Mouse (Mus musculus) forebrain, embryonic 15.5 days (tissue): ENCODE data around the gene Ociad1. TPM values are rescaled to one million over a fixed set of nuclear protein-coding genes. Genes with fewer than 3 reads are reported as not detected.
A peak's percentile ranks its signal among the peaks of the same experiment; 100 is the strongest.

Experiments used
- ATAC-seq: fragments of 200-750 bp; cut with Nextera tagmentation; replicated peaks from 2 replicates; pipeline ENCODE4 v1.8.0; 2017; ENCODE audit warnings: mild to moderate bottlenecking, moderate TSS enrichment, moderate library complexity
- H3K27ac ChIP-seq: fragments of 300-500 bp; sonication (generic); replicated peaks from 2 replicates; pipeline ENCODE4 v1.5.1; 2015; ENCODE audit warnings: mild to moderate bottlenecking, inconsistent platforms
- H3K27me3 ChIP-seq: fragments of 300-500 bp; sonication (generic); 2 replicates; pipeline ENCODE4 v1.6.1; 2015; ENCODE audit warnings: inconsistent platforms
- H3K36me3 ChIP-seq: fragments of 300-500 bp; sonication (generic); 2 replicates; pipeline ENCODE4 v1.6.1; 2015; ENCODE audit warnings: mild to moderate bottlenecking, inconsistent platforms
- H3K4me1 ChIP-seq: fragments of 300-500 bp; sonication (generic); 2 replicates; pipeline ENCODE4 v1.6.1; 2015; ENCODE audit warnings: inconsistent platforms
- H3K4me2 ChIP-seq: fragments of 300-500 bp; sonication (generic); replicated peaks from 2 replicates; pipeline ENCODE4 v1.6.1; 2015; ENCODE audit warnings: mild to moderate bottlenecking, inconsistent platforms
- H3K4me3 ChIP-seq: fragments of 300-500 bp; sonication (generic); 2 replicates; pipeline ENCODE4 v1.5.1; 2015; ENCODE audit warnings: mild to moderate bottlenecking, inconsistent platforms
- H3K9ac ChIP-seq: fragments of 300-500 bp; sonication (generic); replicated peaks from 2 replicates; pipeline ENCODE4 v1.6.1; 2015; ENCODE audit warnings: mild to moderate bottlenecking, inconsistent platforms
- H3K9me3 ChIP-seq: fragments of 300-500 bp; sonication (generic); 2 replicates; pipeline ENCODE4 v1.6.1; 2016; ENCODE audit warnings: inconsistent platforms
- WGBS: fragments of 180-500 bp; shearing (Covaris S2); methylation state at CpG from one replicate; pipeline ENCODE4 v1.1.7; 2015; ENCODE audit warnings: mixed read lengths; 5-methylcytosine and 5-hydroxymethylcytosine counted together
- polyA plus RNA-seq: library from polyadenylated mRNA; unstranded; fragments of >200 nt; fragmentation: Nextera tagmentation; extraction: Ambion mirVana; gene quantifications from 2 replicates; pipeline ENCODE4 v1.2.1, GENCODE M21; 2015

Ociad1 gene
- polyA plus RNA-seq, 1 experiment from 2014 or later: 268 TPM

- ATAC-seq: no peak
- H3K27me3 ChIP-seq: no peaks in the 10 kb centered on the region
- H3K36me3 ChIP-seq: no peaks in the 10 kb centered on the region
- no peaks in the 10 kb centered on the region for H3K4me1 ChIP-seq
- H3K9ac ChIP-seq: no peak overlapping the region
- 91% methylated on average over 4 of the region's 4 CpGs for WGBS
- no peak overlapping the region for H3K4me2 ChIP-seq
- no peak overlapping the region for H3K4me3 ChIP-seq
- no peaks in the 10 kb centered on the region for H3K9me3 ChIP-seq
- H3K27ac ChIP-seq: no peak overlapping the region
Observed at GRCm38 (mm10) chr5:73345254-73345653, 52.7 kb downstream of the Ociad1 start.

GRCm38 (mm10) chr5:73349514-73349913, 56.9 kb downstream of the Ociad1 start:
- Histone ChIP-seq H3K27ac (no peak overlapping the region), H3K4me2 (no peak overlapping the region), H3K9me3 (no peaks in the 10 kb centered on the region), H3K4me3 (no peak overlapping the region), H3K36me3 (no peaks in the 10 kb centered on the region), H3K27me3 (no peaks in the 10 kb centered on the region), H3K4me1 (no peaks in the 10 kb centered on the region), H3K9ac (no peak overlapping the region)
- no peak for ATAC-seq
- 70% methylated on average over 5 of the region's 5 CpGs for WGBS

DNA sequence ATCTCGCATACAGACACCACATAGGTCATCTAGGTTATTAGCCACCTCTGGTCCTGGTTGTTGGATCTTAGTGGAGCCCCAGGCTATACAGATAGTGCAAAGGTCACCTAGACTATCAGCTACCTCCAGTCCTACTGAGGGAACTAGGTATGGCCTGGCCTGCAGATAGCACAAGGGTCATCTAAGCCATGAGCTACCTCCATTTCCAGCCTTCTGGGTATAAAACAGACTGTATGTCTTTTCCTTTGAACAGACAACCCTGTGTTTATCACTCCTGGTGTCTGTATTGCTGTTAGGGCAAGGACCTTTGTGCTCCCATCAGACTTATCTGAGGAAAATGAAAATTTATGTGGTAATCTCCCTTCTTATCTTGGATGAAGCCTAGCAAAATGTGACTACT, 59.2 kb downstream of the Ociad1 start:
- no peak for ATAC-seq
- no peaks in the 10 kb centered on the region for H3K36me3 ChIP-seq
- no peaks in the 10 kb centered on the region for H3K4me1 ChIP-seq
- no peak overlapping the region for H3K4me2 ChIP-seq
- no peaks in the 10 kb centered on the region for H3K27me3 ChIP-seq
- no peak overlapping the region for H3K27ac ChIP-seq
- 93% methylated on average over 1 of the region's 1 CpGs for WGBS
- H3K9ac ChIP-seq: no peak overlapping the region
- H3K4me3 ChIP-seq: no peak overlapping the region
- no peaks in the 10 kb centered on the region for H3K9me3 ChIP-seq

DNA sequence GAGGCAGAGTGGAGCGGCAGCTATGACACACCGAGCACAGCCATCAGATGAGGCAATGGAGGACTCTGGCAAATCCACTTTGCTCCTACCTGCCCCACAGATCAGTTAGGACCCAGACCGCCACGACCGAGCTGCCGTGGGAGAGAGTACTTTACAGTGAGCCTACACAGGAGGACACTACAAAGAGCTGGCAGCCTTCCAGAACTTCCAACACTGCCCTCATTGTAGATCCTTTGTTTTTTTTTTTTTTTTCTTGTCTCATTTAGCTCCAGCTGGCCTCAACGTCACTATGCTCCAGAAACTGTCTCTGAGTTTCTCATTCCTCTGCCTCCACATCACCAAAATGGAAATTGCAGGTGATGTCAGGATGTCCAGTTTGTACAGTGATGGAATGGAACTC, 60.9 kb downstream of the Ociad1 start:
- ATAC-seq: no peak
- Histone ChIP-seq H3K36me3 (no peaks in the 10 kb centered on the region), H3K4me1 (no peaks in the 10 kb centered on the region), H3K9ac (no peak overlapping the region), H3K4me2 (no peak overlapping the region), H3K27me3 (no peaks in the 10 kb centered on the region), H3K4me3 (no peak overlapping the region), H3K27ac (no peak overlapping the region), H3K9me3 (no peaks in the 10 kb centered on the region)
- WGBS: 33% methylated on average over 7 of the region's 7 CpGs

DNA sequence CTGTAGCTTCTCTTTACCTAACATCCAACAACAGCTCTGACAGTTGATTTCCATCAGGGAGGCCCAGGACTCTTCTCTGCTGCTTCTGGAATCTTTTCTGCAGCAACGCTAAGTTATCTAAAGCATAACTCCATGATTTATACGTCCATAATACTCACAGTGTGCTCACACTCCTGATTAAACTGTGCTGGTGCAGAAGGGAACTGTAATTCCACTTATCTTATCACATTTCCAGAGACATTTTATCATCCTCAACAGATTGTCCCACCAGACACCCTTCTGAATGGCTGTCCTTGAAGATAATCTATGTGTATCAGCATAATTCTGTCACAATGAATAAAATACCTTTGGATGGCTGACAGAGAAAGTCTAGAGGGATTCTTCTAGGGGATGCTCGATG, 61.4 kb downstream of the Ociad1 start:
- H3K27ac ChIP-seq: no peak overlapping the region
- H3K4me2 ChIP-seq: no peak overlapping the region
- no peaks in the 10 kb centered on the region for H3K36me3 ChIP-seq
- H3K9me3 ChIP-seq: no peaks in the 10 kb centered on the region
- no peak for ATAC-seq
- WGBS: 70% methylated on average over 3 of the region's 3 CpGs
- H3K9ac ChIP-seq: no peak overlapping the region
- no peaks in the 10 kb centered on the region for H3K27me3 ChIP-seq
- no peaks in the 10 kb centered on the region for H3K4me1 ChIP-seq
- no peak overlapping the region for H3K4me3 ChIP-seq

DNA sequence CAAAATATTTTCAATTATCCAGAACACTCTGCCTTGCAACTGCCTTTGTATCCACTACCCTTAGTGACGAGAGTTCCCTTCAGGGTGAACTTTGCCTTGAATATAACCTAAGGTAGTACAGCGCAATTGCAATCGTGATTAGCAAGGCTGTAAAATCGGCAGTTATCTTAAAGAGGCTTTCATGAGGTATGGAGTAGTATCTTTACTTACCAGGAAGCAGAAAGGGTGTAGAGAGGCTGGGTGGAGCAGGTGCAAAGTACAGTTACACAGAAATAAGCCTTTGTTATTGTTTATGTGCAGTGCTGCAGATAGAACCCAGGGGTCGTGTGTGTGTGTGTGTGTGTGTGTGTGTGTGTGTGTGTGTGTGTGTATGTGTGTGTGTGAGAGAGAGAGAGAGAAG, 62.8 kb downstream of the Ociad1 start:
- H3K4me1 ChIP-seq: no peaks in the 10 kb centered on the region
- H3K9ac ChIP-seq: no peak overlapping the region
- H3K27ac ChIP-seq: no peak overlapping the region
- no peak overlapping the region for H3K4me3 ChIP-seq
- 73% methylated on average over 5 of the region's 5 CpGs for WGBS
- no peaks in the 10 kb centered on the region for H3K36me3 ChIP-seq
- ATAC-seq: no peak
- no peaks in the 10 kb centered on the region for H3K9me3 ChIP-seq
- no peaks in the 10 kb centered on the region for H3K27me3 ChIP-seq
- no peak overlapping the region for H3K4me2 ChIP-seq

DNA sequence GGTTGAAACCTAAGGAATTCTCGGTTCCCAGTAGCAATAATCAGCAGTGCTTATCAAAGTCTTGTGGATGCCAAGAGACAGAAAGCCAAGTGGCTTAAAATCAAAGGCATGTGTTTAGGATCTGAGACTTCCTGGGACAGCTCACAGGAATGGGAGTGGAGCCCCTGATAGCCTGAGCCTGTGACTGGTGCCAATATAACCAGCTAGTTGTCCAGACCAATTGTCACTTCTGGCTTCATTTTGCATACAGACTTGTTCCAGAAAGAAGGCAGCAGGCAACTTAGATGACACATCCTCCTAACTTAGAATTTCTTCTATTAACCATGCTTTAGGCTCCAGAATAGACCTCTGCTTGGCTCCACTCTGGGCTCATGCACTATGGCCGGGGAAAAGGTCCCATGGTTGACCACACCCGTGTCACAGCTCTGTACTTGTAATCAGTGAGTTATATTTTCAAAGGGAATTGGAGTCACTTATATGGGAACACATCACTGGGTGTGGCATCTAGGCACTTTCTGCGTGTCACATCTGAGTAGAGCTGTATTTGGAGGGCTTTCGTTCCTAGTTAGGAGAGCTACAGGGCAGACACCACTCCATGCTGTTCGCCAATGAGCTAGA, 66.7 kb downstream of the Ociad1 start:
- ATAC-seq: no peak
- no peaks in the 10 kb centered on the region for H3K36me3 ChIP-seq
- no peak overlapping the region for H3K4me3 ChIP-seq
- 88% methylated on average over 6 of the region's 6 CpGs for WGBS
- no peaks in the 10 kb centered on the region for H3K27me3 ChIP-seq
- no peaks in the 10 kb centered on the region for H3K9me3 ChIP-seq
- no peak overlapping the region for H3K27ac ChIP-seq
- no peaks in the 10 kb centered on the region for H3K4me1 ChIP-seq
- no peak overlapping the region for H3K4me2 ChIP-seq
- H3K9ac ChIP-seq: no peak overlapping the region

- H3K4me2 ChIP-seq: 0 out of 2 replicates have a peak overlapping the region, but pooled peaks have one; percentile 20
- no peaks in the 10 kb centered on the region for H3K27me3 ChIP-seq
- no peaks in the 10 kb centered on the region for H3K9me3 ChIP-seq
- 38% methylated on average over 12 of the region's 12 CpGs for WGBS
- H3K4me3 ChIP-seq: peak overlapping the region; percentile 2; the same call in 1 of the 2 replicates
- no peak overlapping the region for H3K27ac ChIP-seq
- no peak for ATAC-seq
- H3K36me3 ChIP-seq: no peaks in the 10 kb centered on the region
- H3K4me1 ChIP-seq: no peaks in the 10 kb centered on the region
- no peak overlapping the region for H3K9ac ChIP-seq
Observed at GRCm38 (mm10) chr5:73359752-73360141, 67.2 kb downstream of the Ociad1 start.

- H3K27me3 ChIP-seq: no peaks in the 10 kb centered on the region
- no peaks in the 10 kb centered on the region for H3K4me1 ChIP-seq
- no peaks in the 10 kb centered on the region for H3K9me3 ChIP-seq
- H3K27ac ChIP-seq: no peak overlapping the region
- 0 out of 2 replicates have a peak overlapping the region, but pooled peaks have one; percentile 20 for H3K4me2 ChIP-seq
- no peak overlapping the region for H3K9ac ChIP-seq
- H3K4me3 ChIP-seq: no peak overlapping the region
- H3K36me3 ChIP-seq: no peaks in the 10 kb centered on the region
- 32% methylated on average over 12 of the region's 12 CpGs for WGBS
- ATAC-seq: no peak
Observed at GRCm38 (mm10) chr5:73360240-73360639, 67.7 kb downstream of the Ociad1 start.

- 87% methylated on average over 7 of the region's 7 CpGs for WGBS
- Histone ChIP-seq H3K9me3 (no peaks in the 10 kb centered on the region), H3K4me1 (no peaks in the 10 kb centered on the region), H3K4me3 (no peak overlapping the region), H3K36me3 (no peaks in the 10 kb centered on the region), H3K4me2 (no peak overlapping the region), H3K27me3 (no peaks in the 10 kb centered on the region), H3K9ac (no peak overlapping the region), H3K27ac (no peak overlapping the region)
- no peak for ATAC-seq
Observed at GRCm38 (mm10) chr5:73362338-73362737, 69.8 kb downstream of the Ociad1 start.

DNA sequence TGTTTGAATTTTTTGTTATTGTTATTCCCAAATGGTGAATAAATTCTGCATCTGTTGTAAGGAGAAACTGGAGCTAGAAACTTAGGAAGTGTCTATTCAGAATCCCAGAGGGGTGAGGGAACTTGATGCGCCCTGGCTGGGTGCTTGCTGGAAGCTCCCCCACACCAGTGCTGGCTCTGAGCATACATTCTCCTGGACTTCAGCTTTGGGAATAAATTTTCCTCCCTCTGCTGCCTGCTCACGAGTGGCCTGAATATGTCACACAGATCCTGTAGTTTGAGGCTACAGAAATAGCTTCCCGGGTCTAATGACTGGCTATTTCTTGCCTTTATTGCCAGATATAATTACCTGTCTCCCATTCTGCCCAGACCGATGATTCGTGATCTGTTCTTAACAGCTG, 70.2 kb downstream of the Ociad1 start:
- no peaks in the 10 kb centered on the region for H3K4me1 ChIP-seq
- H3K4me2 ChIP-seq: no peak overlapping the region
- H3K4me3 ChIP-seq: no peak overlapping the region
- H3K9me3 ChIP-seq: no peaks in the 10 kb centered on the region
- H3K27me3 ChIP-seq: no peaks in the 10 kb centered on the region
- H3K27ac ChIP-seq: no peak overlapping the region
- no peak overlapping the region for H3K9ac ChIP-seq
- no peaks in the 10 kb centered on the region for H3K36me3 ChIP-seq
- no peak for ATAC-seq
- WGBS: 80% methylated on average over 5 of the region's 5 CpGs
